Mouse (Mus musculus): ENCODE measurements around the gene Cox17.

Cox17 gene

DNA sequence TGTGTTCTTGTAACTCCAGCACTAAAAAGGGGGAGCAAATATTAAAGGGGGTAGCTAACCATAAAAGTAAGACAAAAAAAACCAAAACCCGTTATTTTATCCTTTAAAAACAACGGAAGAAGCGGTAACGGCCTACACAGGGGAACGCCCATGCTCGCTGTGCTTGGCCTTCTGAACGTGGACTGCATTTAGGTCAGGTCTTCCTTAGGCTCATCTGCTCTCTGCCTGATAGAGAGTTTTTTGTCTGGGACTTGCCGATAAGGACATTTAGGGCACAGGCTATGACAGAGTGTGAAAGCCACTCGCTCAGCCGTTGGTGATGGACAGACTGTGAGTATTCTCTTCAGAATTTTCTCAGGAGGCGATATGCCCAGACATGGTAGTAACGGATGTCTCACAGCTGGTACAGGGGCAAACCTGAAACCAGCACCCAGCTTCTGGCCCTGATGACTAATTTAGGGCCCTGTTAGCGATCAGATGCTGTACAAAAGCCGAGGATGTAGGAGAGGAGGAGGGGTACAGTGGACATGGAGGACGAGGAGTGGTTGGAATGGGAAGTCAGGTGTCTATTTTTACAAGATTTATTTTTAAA, 25.0 kb downstream of the Cox17 start:
- DNase-seq (ENCODE audit: low read depth, low spot score) = no peak

DNA sequence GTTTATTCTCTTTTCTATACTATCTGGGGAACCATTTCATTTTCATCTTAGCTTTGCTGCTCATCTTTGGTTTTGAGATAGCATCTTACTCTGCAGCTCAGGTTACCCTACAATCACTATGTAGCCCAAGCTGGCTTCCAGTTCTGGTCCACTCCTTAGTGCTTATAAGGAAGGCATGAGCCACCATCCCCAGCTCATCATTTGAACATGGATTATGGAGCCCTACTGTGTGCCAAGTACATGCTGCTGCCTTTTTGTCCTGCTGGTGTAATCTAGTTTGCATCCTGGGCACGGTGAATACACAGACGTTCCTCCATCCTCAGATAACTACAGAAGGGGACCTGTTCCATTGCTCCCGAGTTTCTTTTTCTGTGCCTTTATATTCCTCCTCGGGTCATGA, 26.1 kb downstream of the Cox17 start:
- DNase-seq (ENCODE audit: low read depth, low spot score) = no peak

DNA sequence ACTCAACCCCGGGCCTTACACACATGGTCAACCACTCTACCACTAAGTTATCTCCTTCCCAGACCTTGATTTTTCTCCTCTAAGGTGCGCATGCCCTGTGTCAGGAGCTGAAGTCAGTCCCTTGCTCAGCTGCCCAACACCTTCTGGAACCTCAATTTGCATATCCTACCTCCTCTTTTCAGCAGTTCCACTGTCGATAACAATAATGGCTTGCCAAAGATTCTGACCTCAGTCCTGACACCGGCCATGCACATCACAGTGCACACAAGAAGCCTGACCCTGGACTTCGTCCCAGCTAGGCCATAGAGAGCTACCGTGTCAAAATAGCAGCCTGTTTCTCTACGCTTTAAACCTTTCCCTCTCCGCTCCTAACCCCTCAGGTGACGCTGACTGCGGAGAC, 26.6 kb downstream of the Cox17 start:
- no peak for DNase-seq (ENCODE audit: low read depth, low spot score)

DNA sequence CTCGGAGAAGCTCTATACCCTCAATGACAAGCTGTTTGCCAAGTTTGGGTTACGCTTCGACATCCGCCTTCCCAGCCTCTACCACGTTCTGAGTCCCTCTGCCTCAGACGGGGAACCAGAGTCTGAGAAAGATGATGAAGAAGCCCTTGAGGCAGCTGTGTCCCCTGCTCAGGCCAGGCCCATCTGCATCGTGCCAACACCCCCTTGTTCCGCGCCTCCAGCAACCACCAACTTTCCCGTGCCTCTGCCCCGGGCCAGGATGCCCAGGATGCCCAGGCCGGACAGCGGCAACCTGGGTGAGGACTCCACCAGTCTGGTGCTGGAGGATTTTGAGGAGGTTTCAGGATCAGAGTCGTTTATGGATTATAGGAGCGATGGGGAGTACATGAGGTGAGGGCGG, 27.1 kb downstream of the Cox17 start:
- no peak for DNase-seq (ENCODE audit: low read depth, low spot score)

DNA sequence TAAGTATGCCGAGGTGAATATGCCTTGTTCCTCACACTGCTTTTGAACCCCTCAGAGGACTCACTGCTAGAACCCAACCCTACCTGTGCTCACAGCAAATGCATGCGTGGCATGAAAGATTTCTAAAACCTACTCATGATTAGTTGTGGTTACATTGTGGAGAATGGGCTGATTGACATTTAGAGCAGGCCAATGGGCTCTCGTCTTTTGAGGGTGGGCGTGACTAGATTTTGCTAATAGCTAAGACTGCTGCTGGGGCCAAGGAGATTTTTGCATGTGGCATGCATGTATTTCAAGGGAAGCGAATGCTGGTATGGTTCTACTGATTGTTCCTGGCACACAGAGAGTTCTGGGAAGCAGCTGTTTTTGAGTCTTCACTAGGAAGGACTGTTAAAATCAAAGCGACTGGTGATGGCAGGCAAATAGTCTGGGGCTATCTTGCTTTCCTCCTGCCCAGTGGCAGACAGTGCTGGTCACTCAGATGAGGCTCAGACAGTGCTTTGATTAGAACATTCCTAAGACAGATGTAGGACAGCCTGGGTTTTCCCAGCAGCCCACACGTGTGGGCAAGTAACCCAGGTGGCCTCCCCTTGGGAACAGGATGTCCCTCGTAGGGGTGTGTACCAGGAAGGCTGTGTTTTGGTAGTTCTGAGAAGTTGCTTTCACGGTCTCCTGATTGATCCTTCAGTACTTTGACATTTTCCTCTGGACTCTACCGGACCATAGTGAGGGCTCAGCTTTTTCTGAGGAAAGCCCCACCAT, 27.8 kb downstream of the Cox17 start:
- no peak for DNase-seq (ENCODE audit: low read depth, low spot score)

DNA sequence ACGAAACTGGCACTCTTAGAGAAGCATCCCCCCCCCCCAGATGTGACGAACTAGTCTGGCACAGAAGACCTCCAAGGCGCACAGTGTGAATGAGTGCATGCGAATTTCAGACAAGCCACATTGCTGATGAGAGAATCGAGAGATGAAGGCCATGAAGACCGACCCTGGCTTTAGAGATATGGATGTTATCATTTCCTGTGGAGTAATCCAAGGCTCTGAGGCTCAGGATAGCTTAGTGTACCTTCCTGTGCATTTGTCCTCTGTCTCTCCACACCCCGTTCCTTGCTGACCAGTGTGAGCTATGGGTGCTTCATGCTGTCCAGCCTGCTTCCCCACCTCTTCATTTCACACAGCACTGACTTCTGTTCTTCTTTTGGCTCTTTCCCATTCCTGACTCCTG, 28.4 kb downstream of the Cox17 start:
- DNase-seq (ENCODE audit: low read depth, low spot score) = no peak

DNA sequence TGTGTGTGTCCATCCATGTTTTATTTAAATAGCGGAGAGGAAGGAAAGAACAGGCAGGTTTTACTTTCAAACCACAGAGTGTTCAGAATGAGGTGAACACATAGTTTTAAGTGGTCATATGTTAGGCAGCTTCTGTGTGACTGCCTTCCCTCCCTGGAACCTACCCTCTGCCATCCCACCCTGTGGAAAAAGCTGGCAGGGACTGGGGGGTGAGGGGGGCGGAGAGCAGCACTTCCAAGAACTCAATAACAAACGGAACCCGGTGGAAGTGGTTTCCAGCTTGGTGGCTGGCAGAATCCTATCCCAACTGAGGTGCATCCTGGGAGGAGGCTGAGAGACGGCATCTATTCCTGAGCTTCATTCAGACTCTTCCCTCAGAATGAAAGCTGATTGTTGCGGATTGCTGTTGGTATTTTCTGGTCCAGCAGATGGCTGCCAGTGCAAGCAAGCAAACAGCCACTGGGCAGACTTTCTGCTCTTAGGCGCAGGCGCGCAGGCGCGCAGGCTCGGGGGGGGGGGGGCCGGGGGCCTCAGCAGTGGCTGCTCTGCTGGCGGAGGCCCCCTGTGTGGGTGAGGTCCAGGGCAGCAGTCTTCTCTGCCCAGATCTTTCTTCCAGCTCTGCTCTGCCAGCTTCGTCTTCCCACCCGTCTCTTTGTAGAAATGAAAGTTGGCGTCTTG, 29.5 kb downstream of the Cox17 start:
- DNase-seq (ENCODE audit: low read depth, low spot score) = no peak

DNA sequence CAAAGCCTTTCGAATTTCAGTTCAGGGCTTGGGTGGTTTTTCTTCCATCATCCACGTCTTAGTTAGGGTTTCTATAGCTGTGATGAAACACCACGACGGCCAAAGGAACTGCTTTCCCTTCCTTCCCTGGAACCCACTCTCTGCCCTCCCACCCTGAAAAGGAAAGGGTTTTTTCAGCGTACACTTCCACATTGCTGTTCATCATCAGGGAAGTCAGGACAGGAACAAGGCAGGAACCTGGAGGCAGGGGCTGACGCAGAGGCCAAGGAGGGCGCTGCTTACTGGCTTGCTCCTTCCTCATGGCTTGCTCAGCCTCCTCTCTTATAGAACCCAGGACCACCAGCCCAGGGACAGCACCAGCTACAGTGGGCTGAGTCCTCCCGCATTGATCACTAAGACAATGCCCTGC, 30.1 kb downstream of the Cox17 start:
- no peak for DNase-seq (ENCODE audit: low read depth, low spot score)

DNA sequence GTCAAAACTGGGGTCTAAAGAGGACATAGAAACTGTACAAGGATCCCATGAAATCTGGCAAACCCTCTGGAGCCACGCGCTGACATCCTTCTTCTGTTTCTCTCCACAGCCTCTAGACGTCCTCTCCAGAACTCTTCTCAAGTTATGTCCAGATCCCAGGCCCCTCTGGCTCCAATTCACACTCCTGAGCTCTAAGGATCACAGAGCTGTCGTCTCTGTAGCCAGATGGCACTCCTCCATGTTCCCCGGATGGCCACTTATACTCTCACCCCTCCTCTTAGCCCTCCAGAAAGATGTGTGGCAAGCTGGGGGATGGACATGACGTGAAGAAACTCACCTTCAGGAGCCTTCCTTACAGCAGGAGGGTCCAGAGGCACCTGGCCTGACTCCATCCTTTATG, 30.8 kb downstream of the Cox17 start:
- no peak for DNase-seq (ENCODE audit: low read depth, low spot score)

DNA sequence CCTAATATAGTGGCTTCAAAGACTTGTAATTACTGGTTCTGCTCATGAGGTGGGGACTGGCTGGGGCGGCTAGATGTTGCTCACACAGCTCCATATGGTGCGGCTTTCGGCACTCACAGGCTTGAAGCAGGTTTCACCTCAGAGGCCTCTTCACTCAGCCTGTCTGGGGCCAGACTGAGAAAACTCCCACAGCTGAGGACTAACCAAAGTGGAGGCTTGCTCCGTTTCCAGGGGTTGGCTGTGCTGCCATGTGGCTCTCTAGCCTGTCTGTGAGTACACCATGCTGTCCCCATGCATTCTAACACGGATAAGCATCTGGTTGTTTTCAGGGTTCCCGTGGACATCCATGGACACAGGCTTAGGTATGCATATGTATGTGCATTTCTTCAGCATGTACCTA, 31.8 kb downstream of the Cox17 start:
- no peak for DNase-seq (ENCODE audit: low read depth, low spot score)

DNA sequence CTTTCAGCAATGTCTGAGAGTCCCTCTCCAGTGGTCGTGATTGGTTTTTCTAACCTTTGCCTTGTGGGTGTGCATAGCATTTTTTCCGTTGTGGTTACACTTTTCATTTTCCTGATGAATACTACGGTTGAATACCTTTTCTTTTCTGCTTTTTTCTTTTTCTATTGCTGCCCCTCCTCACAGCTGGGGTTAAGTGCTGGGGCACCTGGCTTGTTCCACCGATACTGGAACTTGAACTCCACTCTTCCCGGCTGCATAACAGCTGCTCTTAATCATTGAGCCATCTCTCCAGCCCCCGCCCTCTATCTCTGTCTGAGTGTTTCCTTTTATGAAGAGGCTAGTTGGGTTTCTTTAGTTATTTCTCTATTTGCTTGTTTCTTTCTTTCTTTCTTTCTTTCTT, 32.3 kb downstream of the Cox17 start:
- peak; percentile 49 for DNase-seq (ENCODE audit: low read depth, low spot score)

DNA sequence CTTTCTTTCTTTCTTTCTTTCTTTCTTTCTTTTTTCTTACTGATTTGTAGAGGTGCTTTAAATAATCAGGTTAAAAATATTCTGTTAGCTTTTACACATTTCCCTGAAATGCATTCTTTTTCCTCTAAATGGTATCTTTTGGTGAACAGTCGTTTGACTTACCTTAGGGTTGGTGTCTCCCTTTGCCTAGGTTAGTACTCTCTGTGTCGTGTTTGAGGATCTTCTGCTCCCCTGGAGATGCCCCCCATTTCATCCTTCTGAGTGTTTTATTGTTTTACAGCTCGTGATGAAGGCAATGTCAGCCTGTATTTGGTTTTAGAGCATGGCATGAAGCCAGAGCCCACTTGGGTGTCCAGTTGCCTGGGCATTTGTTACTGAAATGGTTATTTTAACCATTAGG, 32.7 kb downstream of the Cox17 start:
- DNase-seq (ENCODE audit: low read depth, low spot score) = no peak

DNA sequence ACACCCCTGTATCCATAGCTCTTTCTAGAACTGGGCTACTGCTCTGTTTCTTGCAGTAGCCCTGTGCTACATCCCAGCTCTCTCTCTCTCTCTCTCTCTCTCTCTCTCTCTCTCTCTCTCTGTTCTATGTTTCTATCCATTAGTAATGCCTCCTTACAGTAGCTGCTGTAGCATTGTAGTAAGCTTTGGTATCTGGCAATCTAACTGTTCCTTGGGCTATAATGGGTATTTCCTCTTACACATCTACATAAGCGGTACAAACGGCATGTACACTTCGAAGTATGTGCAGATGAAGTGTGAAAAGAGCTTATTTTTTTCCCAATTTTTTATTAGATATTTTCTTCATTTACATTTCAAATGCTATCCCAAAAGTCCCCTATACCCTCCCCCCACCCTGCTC, 33.1 kb downstream of the Cox17 start:
- DNase-seq (ENCODE audit: low read depth, low spot score) = no peak

DNA sequence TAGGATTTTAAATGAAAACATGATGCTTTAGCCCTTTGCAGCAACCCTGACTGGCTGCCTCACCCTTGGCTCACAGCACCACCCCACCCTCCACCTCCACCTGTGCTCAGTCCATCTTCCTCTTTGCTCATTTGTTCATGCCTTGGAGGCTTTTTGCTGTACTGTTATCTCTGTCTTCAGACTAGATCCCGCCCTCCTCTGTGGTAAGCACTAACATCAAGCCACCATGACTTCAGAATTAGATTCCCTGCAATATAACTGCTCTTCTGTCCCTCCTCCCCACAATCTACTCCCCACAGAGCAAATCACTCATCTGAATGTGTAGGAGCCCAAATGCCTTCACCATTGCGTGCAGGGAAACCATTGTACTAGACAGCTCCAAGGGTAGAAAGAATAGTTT, 36.9 kb downstream of the Cox17 start:
- DNase-seq (ENCODE audit: low read depth, low spot score) = no peak

DNA sequence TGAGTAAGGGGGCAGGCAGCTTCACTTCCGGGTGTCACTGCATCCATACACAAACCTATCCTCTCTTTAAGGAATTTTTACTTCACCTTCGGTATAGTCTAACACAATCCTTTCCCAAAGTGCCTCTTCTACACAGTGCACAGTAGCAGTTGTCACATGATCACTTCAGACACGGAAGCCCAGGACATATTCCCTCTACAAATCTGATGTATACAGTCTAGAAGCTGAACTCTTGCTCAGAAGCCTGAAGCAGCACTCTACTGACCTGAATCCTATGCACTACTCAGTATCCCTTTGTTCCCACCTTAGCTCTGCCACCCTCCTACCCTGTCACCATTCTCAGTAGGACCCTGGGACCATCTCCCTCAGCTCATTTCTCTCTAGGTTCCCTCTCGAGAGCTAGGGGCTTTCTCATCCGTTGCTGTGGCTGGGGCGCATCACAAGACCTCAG, 38.4 kb downstream of the Cox17 start:
- no peak for DNase-seq (ENCODE audit: low read depth, low spot score)

DNA sequence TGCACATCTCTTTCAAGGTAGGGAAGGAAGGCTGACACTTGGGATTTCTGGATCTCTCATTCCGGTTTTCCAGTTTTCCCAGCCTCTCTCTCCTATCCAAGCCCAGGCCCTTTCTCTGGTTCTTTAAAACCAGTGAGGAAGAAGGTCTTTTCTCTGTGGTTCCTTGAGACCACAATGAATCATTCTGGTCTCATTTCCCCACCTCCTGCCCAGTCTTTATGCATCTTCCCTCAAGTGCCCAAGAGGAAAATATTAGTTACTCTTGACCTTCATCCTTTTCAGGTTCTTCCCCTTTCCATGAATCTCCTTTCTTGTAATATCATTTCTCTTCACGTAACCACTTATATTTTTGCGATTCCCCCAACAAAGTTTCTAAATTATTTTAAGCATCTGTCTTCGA, 38.9 kb downstream of the Cox17 start:
- DNase-seq (ENCODE audit: low read depth, low spot score) = peak; percentile 33

DNA sequence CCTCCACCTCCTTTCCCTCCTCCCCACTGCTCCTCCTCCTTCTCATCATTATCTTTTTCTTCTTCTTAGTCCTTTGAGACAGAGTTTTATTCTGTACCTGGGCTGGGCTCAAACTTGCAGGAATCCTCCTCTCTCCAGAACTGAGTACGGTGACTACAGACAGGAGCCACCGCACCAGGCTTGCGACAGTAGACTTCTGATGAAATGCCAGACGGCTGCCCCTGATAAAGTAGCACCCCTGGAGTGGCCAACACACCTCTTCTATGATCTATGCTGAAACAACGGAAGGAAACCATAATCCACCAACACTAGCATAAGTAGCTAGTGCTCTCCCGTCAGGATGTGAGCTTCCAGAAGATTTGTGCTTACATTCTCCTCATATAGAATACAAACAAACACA, 40.6 kb downstream of the Cox17 start:
- no peak for DNase-seq (ENCODE audit: low read depth, low spot score)

DNA sequence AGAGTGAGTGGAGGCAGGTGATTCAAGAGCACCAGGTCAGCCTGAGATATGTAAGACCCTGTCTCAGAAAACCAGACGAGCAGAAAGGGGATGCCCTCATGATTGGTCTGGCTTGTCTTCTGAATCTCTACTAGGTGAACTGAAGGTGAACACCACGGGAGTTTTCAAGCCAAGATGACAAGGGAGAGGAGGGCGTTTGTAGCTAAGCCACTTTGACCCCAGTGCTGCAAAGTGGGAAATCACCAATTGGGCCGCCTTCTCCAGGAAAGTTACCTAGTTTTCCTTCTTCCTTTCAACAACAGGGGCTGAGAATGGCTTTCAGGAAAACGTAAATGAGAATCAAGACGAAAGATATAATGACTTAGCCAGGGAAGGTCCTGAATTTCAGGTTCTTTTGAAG, 42.0 kb downstream of the Cox17 start:
- no peak for DNase-seq (ENCODE audit: low read depth, low spot score)

DNA sequence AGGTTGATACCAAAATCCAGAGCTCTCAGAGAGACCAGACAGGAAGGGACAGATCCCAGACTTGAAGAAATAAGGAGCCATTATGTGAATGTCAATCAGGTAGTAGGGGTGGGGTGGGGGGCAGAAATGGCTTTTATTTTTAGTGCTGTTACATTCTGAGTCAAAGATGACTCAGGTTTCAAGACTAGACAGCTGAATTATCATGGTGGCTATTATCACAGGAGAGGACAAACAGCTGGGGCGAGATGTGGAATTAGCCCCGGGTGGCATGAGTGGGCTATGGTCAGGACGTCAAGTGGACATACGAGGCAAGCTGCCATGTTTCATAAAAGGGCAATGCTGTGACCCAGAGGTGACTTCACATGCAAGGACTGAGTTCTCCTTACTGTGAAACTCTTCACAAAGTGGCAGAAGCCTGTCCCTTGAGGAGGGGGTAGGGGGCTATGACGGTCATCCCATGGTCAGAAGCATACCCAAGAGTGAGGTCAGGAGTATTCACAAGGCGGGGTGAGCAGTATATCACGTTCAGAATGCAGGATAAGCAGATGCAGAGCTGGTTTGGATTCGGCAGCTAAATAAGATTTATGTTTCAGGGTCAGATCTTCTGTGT, 42.6 kb downstream of the Cox17 start:
- peak; percentile 43 for DNase-seq (ENCODE audit: low read depth, low spot score)

DNA sequence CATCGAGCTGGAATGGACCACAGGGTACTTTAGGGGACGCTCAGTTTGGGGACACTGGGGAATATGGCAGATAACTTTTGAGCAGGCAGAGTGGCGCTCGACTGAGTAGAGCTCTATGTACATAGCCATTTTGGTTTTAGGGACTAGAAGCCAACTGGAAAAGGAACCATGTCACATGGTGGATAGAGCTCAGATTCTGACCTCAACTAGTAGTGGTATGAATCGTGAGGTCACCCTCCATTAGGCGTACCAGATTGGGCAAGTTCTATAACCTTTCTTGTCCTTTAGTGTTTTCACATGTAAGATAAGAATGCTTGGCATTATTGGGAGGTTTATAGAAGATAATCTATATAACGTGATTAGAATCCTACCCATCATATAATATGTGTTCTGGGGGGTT, 43.5 kb downstream of the Cox17 start:
- no peak for DNase-seq (ENCODE audit: low read depth, low spot score)

DNA sequence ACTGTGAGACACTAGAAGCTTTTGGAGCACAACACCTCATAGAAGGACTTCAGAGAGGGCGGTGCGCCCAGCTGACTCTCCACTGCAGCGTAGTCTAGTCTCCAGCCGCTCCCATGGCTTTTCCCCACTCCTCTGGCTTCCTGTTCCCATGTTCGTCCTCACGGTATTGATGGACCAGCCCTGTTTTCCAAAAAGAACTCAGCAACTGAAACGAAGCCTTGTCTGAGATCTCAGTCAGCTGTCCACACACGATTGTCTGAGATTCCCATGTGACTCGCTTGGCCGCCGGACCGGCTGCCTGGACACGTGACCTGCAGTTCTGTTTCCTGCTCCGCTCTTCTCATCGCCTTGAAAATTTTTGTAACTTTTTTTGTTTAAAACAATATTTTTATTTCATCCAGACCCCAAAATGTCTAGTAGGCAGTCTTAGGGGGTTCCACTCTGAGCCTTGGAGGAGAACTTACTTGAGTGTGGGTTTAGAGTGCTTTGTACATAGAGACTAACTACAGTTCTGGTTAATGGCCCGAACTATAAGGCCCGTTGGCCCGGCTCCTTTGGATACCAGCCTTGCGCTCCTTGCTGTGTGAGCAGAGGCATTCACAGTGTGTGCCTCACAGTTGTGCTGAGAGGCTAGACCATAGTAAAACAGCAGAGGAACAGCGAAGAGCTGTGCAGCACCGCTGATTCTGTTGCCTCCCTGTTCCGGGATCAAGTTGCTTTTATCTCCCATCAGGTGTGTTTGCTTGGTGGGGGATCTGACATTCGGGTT, 45.5 kb downstream of the Cox17 start:
- DNase-seq (ENCODE audit: low read depth, low spot score) = no peak

DNA sequence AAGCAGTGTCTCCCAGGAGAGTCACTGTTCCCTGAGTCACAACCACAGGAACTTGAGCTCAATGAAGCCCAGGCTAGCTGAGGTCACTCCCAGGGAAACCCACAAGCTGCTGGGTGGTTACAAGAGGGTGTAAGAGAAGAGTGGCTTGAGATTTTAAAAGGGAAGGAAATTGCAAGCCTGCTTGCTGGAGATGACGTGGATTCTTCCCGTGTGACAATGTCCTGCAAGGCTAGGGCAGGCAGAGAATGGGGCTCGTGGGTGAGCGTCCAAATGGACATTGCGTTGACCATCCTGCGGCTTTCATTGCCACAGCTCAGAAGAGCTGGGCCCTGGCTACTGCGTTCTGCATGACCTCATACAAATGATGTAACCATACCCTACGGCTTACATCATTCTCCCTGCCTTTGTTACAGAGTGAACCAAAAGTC, 47.4 kb downstream of the Cox17 start:
- peak; percentile 92 for DNase-seq (ENCODE audit: low read depth, low spot score)
